Mouse (Mus musculus) liver, embryonic 12.5 days (tissue): Measurements from ENCODE around the gene Rap1gds1. TPM values are rescaled to one million over a fixed set of nuclear protein-coding genes. Genes with fewer than 3 reads are reported as not detected.

Source experiments
- ATAC-seq: fragments of 200-750 bp; cut with Nextera tagmentation; 2 replicates; pipeline ENCODE4 v1.8.0; 2017; ENCODE audit warnings: moderate number of reproducible peaks, mild to moderate bottlenecking, moderate library complexity
- H3K27ac ChIP-seq: fragments of 300-500 bp; sonication (generic); 2 replicates; pipeline ENCODE4 v1.5.1; 2016; ENCODE audit warnings: mild to moderate bottlenecking
- H3K27me3 ChIP-seq: fragments of 300-500 bp; sonication (generic); replicated peaks from 2 replicates; pipeline ENCODE4 v1.6.1; 2016; ENCODE audit warnings: mild to moderate bottlenecking, moderate library complexity
- H3K36me3 ChIP-seq: fragments of 300-500 bp; sonication (generic); 2 replicates; pipeline ENCODE4 v1.6.1; 2016; ENCODE audit warnings: mild to moderate bottlenecking, moderate library complexity
- H3K4me1 ChIP-seq: fragments of 300-500 bp; sonication (generic); 2 replicates; pipeline ENCODE4 v1.6.1; 2016
- H3K4me2 ChIP-seq: fragments of 300-500 bp; sonication (generic); 2 replicates; pipeline ENCODE4 v1.6.1; 2016; ENCODE audit warnings: mild to moderate bottlenecking, moderate library complexity
- H3K4me3 ChIP-seq: fragments of 300-500 bp; sonication (generic); 2 replicates; pipeline ENCODE4 v1.5.1; 2016; ENCODE audit warnings: mild to moderate bottlenecking, moderate library complexity
- H3K9ac ChIP-seq: fragments of 300-500 bp; sonication (generic); 2 replicates; pipeline ENCODE4 v1.6.1; 2016; ENCODE audit warnings: mild to moderate bottlenecking, moderate library complexity
- H3K9me3 ChIP-seq: fragments of 300-500 bp; sonication (generic); replicated peaks from 2 replicates; pipeline ENCODE4 v1.6.1; 2016; ENCODE audit warnings: mild to moderate bottlenecking, moderate library complexity
- WGBS: fragments of 180-500 bp; shearing (Covaris S2); methylation state at CpG from one replicate; pipeline ENCODE4 v1.1.7; 2016; ENCODE audit not compliant: insufficient replicate concordance; 5-methylcytosine and 5-hydroxymethylcytosine counted together
- polyA plus RNA-seq: library from polyadenylated mRNA; unstranded; fragments of >200 nt; fragmentation: Nextera tagmentation; extraction: Ambion mirVana; gene quantifications from 2 replicates; pipeline ENCODE4 v1.2.1, GENCODE M21; 2016

The Rap1gds1 gene
- polyA plus RNA-seq, 1 experiment from 2014 or later = 31.4 TPM

GRCm38 (mm10) chr3:138989141-138989540, 85.9 kb downstream of the Rap1gds1 start:
- Histone ChIP-seq H3K4me1 (0 out of 2 replicates have a peak, but pooled peaks cover 4% of the 10 kb centered on the region), H3K27ac (no peak overlapping the region), H3K36me3 (peaks cover 5% of the 10 kb centered on the region; the same call in 1 of the 2 replicates), H3K4me3 (no peak overlapping the region), H3K4me2 (no peak overlapping the region), H3K27me3 (no peaks in the 10 kb centered on the region), H3K9ac (no peak overlapping the region), H3K9me3 (no peaks in the 10 kb centered on the region)
- no peak for ATAC-seq
- WGBS = 57% methylated on average over 7 of the region's 7 CpGs

GRCm38 (mm10) chr3:138988004-138988403, 87.0 kb downstream of the Rap1gds1 start:
- ATAC-seq = no peak
- H3K4me2 ChIP-seq = no peak overlapping the region
- no peak overlapping the region for H3K27ac ChIP-seq
- 0 out of 2 replicates have a peak, but pooled peaks cover 4% of the 10 kb centered on the region for H3K4me1 ChIP-seq
- 74% methylated on average over 5 of the region's 5 CpGs for WGBS
- peaks cover 5% of the 10 kb centered on the region; the same call in 1 of the 2 replicates for H3K36me3 ChIP-seq
- H3K9me3 ChIP-seq = no peaks in the 10 kb centered on the region
- no peak overlapping the region for H3K9ac ChIP-seq
- H3K27me3 ChIP-seq = no peaks in the 10 kb centered on the region
- H3K4me3 ChIP-seq = no peak overlapping the region

- Histone ChIP-seq H3K27ac (no peak overlapping the region), H3K9me3 (no peaks in the 10 kb centered on the region), H3K9ac (no peak overlapping the region), H3K36me3 (peaks cover 9% of the 10 kb centered on the region), H3K27me3 (no peaks in the 10 kb centered on the region), H3K4me1 (no peaks in the 10 kb centered on the region), H3K4me3 (no peak overlapping the region), H3K4me2 (no peak overlapping the region)
- WGBS = 70% methylated on average over 6 of the region's 6 CpGs
- ATAC-seq = no peak
These were observed 92.8 kb downstream of the Rap1gds1 start for GRCm38 (mm10) chr3:138982249-138982648.

- H3K36me3 ChIP-seq = peaks cover 24% of the 10 kb centered on the region
- no peak overlapping the region for H3K9ac ChIP-seq
- no peak overlapping the region for H3K27ac ChIP-seq
- no peaks in the 10 kb centered on the region for H3K27me3 ChIP-seq
- 87% methylated on average over 1 of the region's 1 CpGs for WGBS
- H3K4me2 ChIP-seq = no peak overlapping the region
- H3K4me3 ChIP-seq = no peak overlapping the region
- H3K4me1 ChIP-seq = no peaks in the 10 kb centered on the region
- H3K9me3 ChIP-seq = no peaks in the 10 kb centered on the region
- no peak for ATAC-seq
These were observed 97.6 kb downstream of the Rap1gds1 start for GRCm38 (mm10) chr3:138977413-138977812.

DNA sequence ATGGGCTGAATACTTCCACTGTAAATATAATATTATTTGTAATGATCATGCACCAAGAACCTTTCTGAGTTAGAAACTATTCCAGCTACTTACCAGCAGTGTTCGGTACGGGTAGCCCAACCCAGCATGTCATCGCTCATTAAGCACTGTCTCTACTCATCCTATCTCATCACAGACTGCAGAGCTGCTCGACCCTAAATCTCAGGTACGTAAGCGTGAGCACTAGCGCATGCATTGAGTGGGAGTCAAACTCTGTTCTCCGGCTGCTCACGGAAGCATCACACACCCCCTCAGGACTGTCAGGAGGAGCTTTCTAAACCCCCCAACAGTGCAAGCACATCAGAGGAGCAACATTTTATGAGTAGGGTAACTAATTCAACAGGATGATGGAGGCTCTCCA, 107.4 kb downstream of the Rap1gds1 start:
- Histone ChIP-seq H3K27ac (no peak overlapping the region), H3K9ac (no peak overlapping the region), H3K4me1 (peaks cover 5% of the 10 kb centered on the region), H3K4me3 (no peak overlapping the region), H3K9me3 (no peaks in the 10 kb centered on the region), H3K36me3 (peaks cover 15% of the 10 kb centered on the region), H3K27me3 (no peaks in the 10 kb centered on the region), H3K4me2 (no peak overlapping the region)
- 87% methylated on average over 9 of the region's 9 CpGs for WGBS
- ATAC-seq = no peak

DNA sequence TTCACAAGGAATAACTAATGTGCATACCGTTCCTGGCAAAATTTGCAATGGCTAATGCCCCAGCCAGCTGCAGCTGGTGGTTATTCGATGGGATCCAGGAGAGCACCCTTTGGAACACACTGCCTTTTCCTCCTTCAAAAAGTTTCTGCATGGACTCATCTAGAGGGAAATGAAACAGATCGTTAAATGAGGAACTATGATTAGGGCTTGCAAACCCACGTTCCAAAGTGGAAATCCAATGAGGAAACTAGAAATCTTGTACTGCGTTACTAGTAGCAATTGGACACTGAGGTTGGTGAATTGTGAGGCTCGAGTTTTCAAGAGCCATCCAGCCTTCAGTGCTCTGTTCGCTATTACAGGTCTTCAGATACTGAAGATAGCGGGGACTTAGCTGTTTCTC, 116.5 kb downstream of the Rap1gds1 start:
- 77% methylated on average over 8 of the region's 8 CpGs for WGBS
- H3K9ac ChIP-seq = no peak overlapping the region
- no peaks in the 10 kb centered on the region for H3K9me3 ChIP-seq
- ATAC-seq = no peak
- no peaks in the 10 kb centered on the region for H3K27me3 ChIP-seq
- H3K27ac ChIP-seq = no peak overlapping the region
- H3K4me1 ChIP-seq = peaks cover 5% of the 10 kb centered on the region
- H3K4me2 ChIP-seq = no peak overlapping the region
- no peak overlapping the region for H3K4me3 ChIP-seq
- H3K36me3 ChIP-seq = peaks cover 56% of the 10 kb centered on the region

DNA sequence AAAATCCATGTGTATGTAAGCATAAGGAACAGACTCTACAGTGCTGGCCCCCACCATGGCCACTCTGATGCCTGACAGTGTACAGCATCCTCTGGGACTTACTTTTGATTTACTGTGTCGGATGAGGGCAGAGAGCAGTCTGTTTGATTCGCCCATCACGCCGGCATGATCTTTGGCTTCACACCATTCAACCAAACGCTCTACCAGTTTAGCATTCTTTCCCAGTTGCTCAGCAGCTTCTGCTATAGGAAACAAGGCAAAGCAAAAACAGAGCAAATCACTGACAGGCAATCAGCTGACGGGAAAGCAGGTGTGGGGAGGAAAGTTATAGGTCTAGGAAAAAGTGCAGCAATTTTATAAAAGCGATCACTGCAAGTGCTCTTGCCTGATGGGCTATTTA, 119.8 kb downstream of the Rap1gds1 start:
- Histone ChIP-seq H3K36me3 (peaks cover 50% of the 10 kb centered on the region), H3K4me2 (no peak overlapping the region), H3K4me1 (no peaks in the 10 kb centered on the region), H3K27me3 (no peaks in the 10 kb centered on the region), H3K27ac (no peak overlapping the region), H3K4me3 (no peak overlapping the region), H3K9ac (no peak overlapping the region), H3K9me3 (no peaks in the 10 kb centered on the region)
- ATAC-seq = no peak
- WGBS = 91% methylated on average over 7 of the region's 7 CpGs

GRCm38 (mm10) chr3:138949081-138949480, 125.9 kb downstream of the Rap1gds1 start:
- no peak overlapping the region for H3K27ac ChIP-seq
- no peak overlapping the region for H3K9ac ChIP-seq
- H3K4me3 ChIP-seq = no peak overlapping the region
- ATAC-seq = no peak
- H3K4me1 ChIP-seq = no peaks in the 10 kb centered on the region
- H3K27me3 ChIP-seq = no peaks in the 10 kb centered on the region
- 89% methylated on average over 9 of the region's 9 CpGs for WGBS
- no peaks in the 10 kb centered on the region for H3K9me3 ChIP-seq
- peaks cover 42% of the 10 kb centered on the region for H3K36me3 ChIP-seq
- H3K4me2 ChIP-seq = no peak overlapping the region

DNA sequence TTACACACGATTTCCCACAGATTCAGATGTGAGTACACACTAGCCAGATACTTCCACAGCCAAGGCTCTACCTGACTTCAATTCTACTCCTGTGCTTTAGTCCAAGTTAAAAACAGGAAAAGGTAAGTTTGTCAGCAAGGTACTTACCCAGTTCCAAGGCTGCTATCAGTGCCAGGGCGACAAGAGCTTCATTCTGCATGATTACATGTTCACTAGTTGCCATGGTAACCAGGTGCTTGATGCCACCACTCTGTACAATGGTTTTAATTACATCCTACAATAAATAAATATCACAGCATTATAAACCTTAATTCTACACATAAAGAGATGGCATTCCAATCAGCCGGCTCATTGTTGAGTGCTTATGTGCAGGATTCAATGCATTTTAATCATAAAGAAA, 129.5 kb downstream of the Rap1gds1 start:
- H3K4me1 ChIP-seq = no peaks in the 10 kb centered on the region
- WGBS = 85% methylated on average over 3 of the region's 3 CpGs
- H3K9me3 ChIP-seq = no peaks in the 10 kb centered on the region

DNA sequence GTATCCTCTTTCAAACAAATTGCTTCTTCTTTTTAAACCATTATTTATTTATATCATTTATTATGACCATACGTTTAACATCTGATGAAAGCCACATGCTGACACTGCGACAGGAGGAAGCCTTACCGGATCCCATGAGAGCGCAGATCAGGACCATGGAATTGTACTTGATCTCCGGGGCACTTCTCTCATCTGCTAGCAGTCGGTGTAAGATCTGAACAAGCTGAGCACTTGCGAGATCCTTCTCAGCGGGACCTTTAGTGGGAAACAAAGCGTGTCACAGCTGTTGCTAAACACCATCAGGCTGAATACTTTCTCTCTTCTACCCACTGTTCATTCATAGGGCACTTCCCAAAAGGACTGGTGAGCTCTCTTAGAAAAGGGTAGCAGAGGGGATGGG, 133.4 kb downstream of the Rap1gds1 start:
- Histone ChIP-seq H3K36me3 (peaks cover 65% of the 10 kb centered on the region), H3K9ac (no peak overlapping the region), H3K4me1 (no peaks in the 10 kb centered on the region), H3K27ac (no peak overlapping the region), H3K9me3 (no peaks in the 10 kb centered on the region), H3K4me2 (no peak overlapping the region), H3K4me3 (no peak overlapping the region), H3K27me3 (no peaks in the 10 kb centered on the region)
- 85% methylated on average over 9 of the region's 9 CpGs for WGBS
- no peak for ATAC-seq

More for the DNA sequence above, 129.5 kb downstream of the Rap1gds1 start:
- H3K36me3 ChIP-seq = peaks cover 47% of the 10 kb centered on the region
- no peak overlapping the region for H3K4me2 ChIP-seq
- no peaks in the 10 kb centered on the region for H3K27me3 ChIP-seq
- no peak overlapping the region for H3K4me3 ChIP-seq
- H3K27ac ChIP-seq = no peak overlapping the region
- no peak overlapping the region for H3K9ac ChIP-seq
- no peak for ATAC-seq

DNA sequence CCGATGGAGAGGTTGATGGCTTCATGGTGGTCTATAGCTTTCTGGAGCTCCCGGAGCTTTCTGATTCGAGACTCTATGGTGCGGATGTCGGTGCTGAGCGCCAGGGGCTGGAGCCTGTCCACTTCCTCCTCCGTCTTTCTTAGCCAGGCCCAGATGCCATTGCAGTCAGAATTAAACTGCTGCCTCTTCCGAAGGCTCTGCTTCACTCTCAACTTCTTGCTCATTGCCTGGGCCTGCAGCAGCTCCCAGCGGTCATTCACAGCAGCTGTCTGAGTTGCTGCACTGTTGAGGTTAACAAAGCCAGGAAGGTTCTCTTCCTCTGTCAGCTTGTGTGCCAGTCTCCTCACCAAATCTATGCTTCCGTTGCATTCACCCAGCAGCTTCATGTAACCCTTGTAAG, 137.8 kb downstream of the Rap1gds1 start:
- Histone ChIP-seq H3K36me3 (peaks cover 40% of the 10 kb centered on the region), H3K4me1 (no peaks in the 10 kb centered on the region), H3K4me2 (no peak overlapping the region), H3K9ac (no peak overlapping the region), H3K27ac (no peak overlapping the region), H3K4me3 (no peak overlapping the region), H3K27me3 (no peaks in the 10 kb centered on the region), H3K9me3 (no peaks in the 10 kb centered on the region)
- ATAC-seq = no peak
- WGBS = 85% methylated on average over 10 of the region's 10 CpGs

- WGBS = 80% methylated on average over 8 of the region's 8 CpGs
- no peak overlapping the region for H3K4me3 ChIP-seq
- no peaks in the 10 kb centered on the region for H3K9me3 ChIP-seq
- H3K9ac ChIP-seq = no peak overlapping the region
- H3K27me3 ChIP-seq = no peaks in the 10 kb centered on the region
- no peak overlapping the region for H3K27ac ChIP-seq
- ATAC-seq = no peak
- H3K4me2 ChIP-seq = no peak overlapping the region
- H3K4me1 ChIP-seq = no peaks in the 10 kb centered on the region
- peaks cover 40% of the 10 kb centered on the region for H3K36me3 ChIP-seq
These were observed 138.2 kb downstream of the Rap1gds1 start for GRCm38 (mm10) chr3:138936780-138937179.

- no peaks in the 10 kb centered on the region for H3K9me3 ChIP-seq
- no peak overlapping the region for H3K9ac ChIP-seq
- H3K27ac ChIP-seq = no peak overlapping the region
- H3K4me2 ChIP-seq = no peak overlapping the region
- no peak overlapping the region for H3K4me3 ChIP-seq
- WGBS = 81% methylated on average over 4 of the region's 4 CpGs
- no peaks in the 10 kb centered on the region for H3K27me3 ChIP-seq
- no peaks in the 10 kb centered on the region for H3K4me1 ChIP-seq
- ATAC-seq = no peak
- peaks cover 41% of the 10 kb centered on the region for H3K36me3 ChIP-seq
These were observed 147.6 kb downstream of the Rap1gds1 start for GRCm38 (mm10) chr3:138927437-138927836.
